Mouse (Mus musculus): ENCODE measurements around the gene Apoh.

The Apoh gene

GRCm38 (mm10) chr11:108342781-108343768 lies at the start of gene Apoh:
Gene Apoh (plus strand): TSS chr11:108343354.
- peak in 1 of 2 experiments; percentile 27 for DNase-seq (ENCODE audit: low spot score in 2 of 2)

GRCm38 (mm10) chr11:108293843-108294242 lies 49.3 kb upstream of the Apoh start:
- no peak for DNase-seq (ENCODE audit: low spot score in 2 of 2)

- no peak for DNase-seq (ENCODE audit: low spot score in 2 of 2)
These were observed 48.8 kb upstream of the Apoh start for GRCm38 (mm10) chr11:108294305-108294813.

- DNase-seq (ENCODE audit: low spot score in 2 of 2) = no peak
These were observed 47.8 kb upstream of the Apoh start for GRCm38 (mm10) chr11:108295373-108295772.

GRCm38 (mm10) chr11:108297956-108298355 lies 45.2 kb upstream of the Apoh start:
- no peak for DNase-seq (ENCODE audit: low spot score in 2 of 2)

- no peak for DNase-seq (ENCODE audit: low spot score in 2 of 2)
These were observed 43.2 kb upstream of the Apoh start for GRCm38 (mm10) chr11:108299913-108300312.

DNA sequence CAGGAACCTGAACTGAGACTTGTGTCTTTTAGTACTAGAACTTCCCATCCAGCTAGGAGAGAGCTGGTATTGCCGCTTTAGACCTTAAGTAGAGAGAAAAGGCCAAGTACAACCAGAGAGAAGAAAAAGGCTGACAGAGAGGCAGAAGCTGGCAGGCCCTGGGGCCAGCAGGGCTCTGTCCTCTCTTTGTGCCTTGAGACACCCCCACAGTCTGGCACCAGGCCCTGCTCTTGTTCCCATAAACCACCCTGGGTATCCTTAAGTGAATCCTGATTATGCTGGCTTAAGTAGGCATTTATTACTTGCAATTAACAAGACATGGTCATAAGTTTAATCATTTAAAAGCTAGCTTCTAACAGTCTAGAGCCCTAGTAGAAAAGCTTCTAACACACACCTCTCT lies 42.7 kb upstream of the Apoh start:
- DNase-seq (ENCODE audit: low spot score in 2 of 2) = no peak

- DNase-seq (ENCODE audit: low spot score in 2 of 2) = no peak
These were observed 42.1 kb upstream of the Apoh start for GRCm38 (mm10) chr11:108301036-108301435.

GRCm38 (mm10) chr11:108301796-108302490 lies 41.2 kb upstream of the Apoh start:
- no peak for DNase-seq (ENCODE audit: low spot score in 2 of 2)

GRCm38 (mm10) chr11:108303787-108304186 lies 39.4 kb upstream of the Apoh start:
- no peak for DNase-seq (ENCODE audit: low spot score in 2 of 2)

GRCm38 (mm10) chr11:108307258-108307657 lies 35.9 kb upstream of the Apoh start:
- no peak for DNase-seq (ENCODE audit: low spot score in 2 of 2)

GRCm38 (mm10) chr11:108308253-108308652 lies 34.9 kb upstream of the Apoh start:
- DNase-seq (ENCODE audit: low spot score in 2 of 2) = no peak

DNA sequence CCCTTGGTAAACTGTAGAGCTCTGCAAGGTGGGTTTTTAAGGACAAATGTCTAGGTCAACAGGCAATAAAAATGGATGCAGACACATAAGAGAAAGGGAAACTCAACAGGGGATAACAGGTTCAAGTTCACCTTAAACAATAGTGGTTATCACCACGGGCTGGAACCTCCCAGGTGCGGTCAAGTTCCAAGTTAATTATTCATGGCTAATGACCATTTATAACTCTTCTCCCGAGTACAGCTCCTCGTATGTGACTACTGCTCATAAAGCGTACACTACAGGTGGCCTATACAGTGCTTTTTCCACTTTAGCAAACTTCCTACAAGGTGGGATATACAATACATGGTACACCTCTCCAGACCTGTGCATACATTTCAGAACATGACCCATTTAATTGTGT lies 33.4 kb upstream of the Apoh start:
- no peak for DNase-seq (ENCODE audit: low spot score in 2 of 2)

GRCm38 (mm10) chr11:108311912-108312311 lies 31.2 kb upstream of the Apoh start:
- DNase-seq (ENCODE audit: low spot score in 2 of 2) = no peak

DNA sequence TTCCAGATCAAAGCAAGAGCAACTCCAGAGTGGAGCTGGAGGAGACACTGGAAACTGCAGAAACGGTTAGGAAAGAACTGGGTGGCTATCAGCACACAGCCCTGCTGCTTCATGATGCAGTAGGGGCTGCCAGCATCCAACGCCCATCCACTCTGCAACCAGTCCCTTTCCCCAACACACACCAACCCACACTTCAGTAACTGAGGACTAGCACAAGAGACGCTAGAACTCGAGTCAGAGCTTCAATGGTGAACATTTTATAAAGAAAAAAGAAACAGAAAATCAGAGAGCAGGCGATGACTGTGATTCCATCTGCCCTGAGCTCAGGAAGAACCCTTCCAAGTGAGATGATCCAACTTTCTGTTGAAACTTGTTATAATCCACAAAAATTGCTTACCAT lies 30.6 kb upstream of the Apoh start:
- no peak for DNase-seq (ENCODE audit: low spot score in 2 of 2)

GRCm38 (mm10) chr11:108315736-108316135 lies 27.4 kb upstream of the Apoh start:
- no peak for DNase-seq (ENCODE audit: low spot score in 2 of 2)

- no peak for DNase-seq (ENCODE audit: low spot score in 2 of 2)
These were observed 25.3 kb upstream of the Apoh start for GRCm38 (mm10) chr11:108317878-108318277.

- DNase-seq (ENCODE audit: low spot score in 2 of 2) = no peak
These were observed 24.0 kb upstream of the Apoh start for GRCm38 (mm10) chr11:108319162-108319561.

DNA sequence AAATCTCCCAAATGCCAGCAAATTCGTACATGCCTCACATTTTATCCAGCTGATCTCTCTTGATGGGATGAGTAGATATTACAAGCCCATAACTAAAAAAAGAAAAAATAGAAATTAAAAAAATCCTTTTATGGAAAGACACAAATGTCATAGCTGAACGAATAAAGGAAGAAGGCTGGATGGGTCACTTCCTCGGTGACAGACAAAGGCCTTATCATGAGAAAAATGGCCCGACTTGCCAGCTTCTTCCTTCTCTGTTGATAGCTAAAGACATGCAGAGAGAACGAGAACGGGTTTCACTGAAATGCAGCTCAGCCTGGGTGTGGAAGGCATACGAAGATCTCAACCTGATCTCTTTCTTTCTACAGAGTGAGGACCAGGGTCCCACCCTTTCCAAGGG lies 22.6 kb upstream of the Apoh start:
- no peak for DNase-seq (ENCODE audit: low spot score in 2 of 2)

GRCm38 (mm10) chr11:108322156-108322555 lies 21.0 kb upstream of the Apoh start:
- no peak for DNase-seq (ENCODE audit: low spot score in 2 of 2)

DNA sequence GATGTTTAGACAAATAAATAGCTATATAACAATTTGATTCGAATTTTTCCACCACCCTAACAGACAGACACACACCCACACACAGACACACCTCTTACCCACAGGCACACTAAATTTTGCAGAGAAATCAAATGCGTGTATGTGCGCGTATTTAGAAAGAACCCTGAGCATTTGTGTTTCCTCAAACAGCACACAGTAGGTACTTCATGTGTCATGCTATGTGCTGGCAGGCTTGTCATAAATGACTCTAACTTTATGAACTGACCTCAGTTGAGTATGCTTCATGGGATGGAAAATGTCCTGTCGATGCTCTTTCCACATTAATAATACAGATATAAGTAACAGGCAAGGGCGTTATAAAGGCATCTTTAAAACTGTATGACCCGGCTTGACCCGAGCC lies 17.2 kb upstream of the Apoh start:
- DNase-seq (ENCODE audit: low spot score in 2 of 2) = no peak

DNA sequence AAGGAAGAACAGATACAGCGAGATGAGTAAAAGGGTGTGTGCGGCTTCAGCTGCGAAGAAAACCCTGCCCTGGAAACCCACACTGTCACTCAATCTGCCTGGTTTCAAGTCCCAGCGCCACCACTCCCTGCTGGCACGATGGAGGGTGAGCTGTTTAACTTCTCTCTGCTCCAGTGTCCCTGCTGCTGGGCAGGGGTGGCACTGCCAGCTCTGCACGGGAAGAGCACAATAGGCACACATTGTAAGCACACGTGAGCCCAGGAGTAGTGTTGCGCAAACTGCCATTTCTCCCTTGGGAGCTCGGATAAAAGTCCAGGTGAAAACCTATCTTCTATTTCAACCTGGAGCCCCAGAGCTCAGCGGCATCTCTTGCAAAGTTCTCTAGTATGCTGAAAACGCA lies 12.3 kb upstream of the Apoh start:
- no peak for DNase-seq (ENCODE audit: low spot score in 2 of 2)

- DNase-seq (ENCODE audit: low spot score in 2 of 2) = no peak
These were observed 10.1 kb upstream of the Apoh start for GRCm38 (mm10) chr11:108333006-108333405.
